Mouse (Mus musculus): ENCODE results near the gene Zfp629. TPM values are rescaled to one million over a fixed set of nuclear protein-coding genes. Genes with fewer than 3 reads are reported as not detected.

Zfp629 gene
- polyA plus RNA-seq, 1 experiment from 2014 or later = 15.0 TPM

DNA sequence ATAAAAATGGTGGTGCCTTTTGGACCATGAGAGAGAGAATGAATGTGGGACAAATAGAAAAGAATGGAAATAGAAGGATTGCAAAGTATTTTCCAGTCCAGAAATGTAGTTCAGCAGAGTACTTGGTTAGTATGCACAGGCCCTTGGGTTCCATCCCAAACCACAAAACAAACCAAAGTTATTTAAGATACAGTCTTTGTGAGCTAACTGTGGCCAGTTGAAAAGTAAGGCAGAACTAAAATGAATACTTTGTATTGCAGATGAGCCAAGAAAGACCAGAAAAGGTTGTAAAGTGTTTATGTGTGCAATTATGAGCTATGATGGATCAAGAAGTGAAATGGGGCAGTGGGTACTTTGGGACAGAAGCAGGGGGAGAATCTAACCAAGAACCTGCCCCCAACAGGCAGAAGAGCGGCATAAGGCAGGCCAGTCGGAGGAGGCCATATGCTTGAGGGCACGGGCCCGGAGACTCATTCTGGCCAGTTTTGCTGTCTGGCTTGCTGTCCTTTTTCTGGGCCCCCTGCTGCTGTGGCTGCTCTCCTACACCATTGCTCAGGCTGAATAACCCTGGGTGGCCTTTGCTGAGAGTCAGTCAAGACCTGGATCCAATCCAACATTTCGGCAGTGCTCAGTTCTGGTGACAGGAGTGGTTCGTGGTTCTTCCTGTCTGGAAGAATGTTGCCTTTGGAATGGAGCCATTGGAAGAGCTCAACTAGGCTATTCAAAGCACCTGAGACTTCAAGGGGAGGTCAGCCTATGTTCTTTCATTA lies 51.0 kb downstream of the Zfp629 start:
- Histone ChIP-seq H3K9me3 (ENCODE audit: control insufficient read depth, low read length) (no peaks in the 10 kb centered on the region), H3K4me1 (ENCODE audit: control insufficient read depth, insufficient read depth, low read depth, low read length) (no peaks in the 10 kb centered on the region), H3K27ac (ENCODE audit: low read depth, low read length) (no peak overlapping the region), H3K36me3 (ENCODE audit: control insufficient read depth, insufficient read depth, low read length) (peaks cover 13% of the 10 kb centered on the region), H3K4me3 (ENCODE audit: low read length) (no peak overlapping the region), H3K9ac (ENCODE audit: low read depth, low read length) (no peak overlapping the region), H3K4me2 (ENCODE audit: low read length) (no peak overlapping the region), H3K27me3 (replicated peaks; ENCODE audit: control insufficient read depth, insufficient read depth, low read length) (no peaks in the 10 kb centered on the region)
- ATAC-seq = no peak
- 56% methylated on average over 6 of the region's 6 CpGs for WGBS

DNA sequence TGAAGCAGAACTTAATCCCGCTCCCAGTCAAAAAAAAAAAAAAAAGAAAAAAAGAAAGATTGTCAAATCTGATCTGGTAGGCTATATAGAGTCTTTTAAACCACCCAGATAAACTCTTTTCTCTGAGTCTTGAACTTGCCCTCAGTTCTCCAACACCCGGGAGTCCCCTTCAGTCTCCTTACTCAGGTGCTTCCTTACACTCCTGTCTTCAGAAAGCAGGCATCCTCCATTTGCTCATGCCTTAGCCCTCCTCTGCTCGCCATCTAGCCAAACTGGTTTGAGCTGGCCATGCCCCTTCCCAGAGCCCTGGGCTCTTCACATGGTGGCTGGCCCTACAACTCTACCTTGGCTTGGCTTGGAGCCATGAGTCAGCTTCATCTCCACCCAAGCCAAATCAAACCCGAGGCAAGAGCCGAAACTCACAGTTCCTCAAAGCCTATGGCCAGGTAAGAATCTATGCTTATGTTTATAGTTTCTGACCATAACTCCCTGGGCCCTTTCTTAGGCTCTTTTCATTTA lies 54.2 kb downstream of the Zfp629 start, which contains the start of gene Tmem265:
Tmem265 (plus strand) TSS at position 51 of the 519 bp plus-strand sequence.
- H3K4me2 ChIP-seq (ENCODE audit: low read length) = no peak within 1 kb of the TSS
- 92% methylated on average over 5 of the region's 5 CpGs for WGBS
- H3K36me3 ChIP-seq (ENCODE audit: control insufficient read depth, insufficient read depth, low read length) = peaks cover 43% of the 10 kb centered on the region
- H3K9me3 ChIP-seq (ENCODE audit: control insufficient read depth, low read length) = no peaks in the 10 kb centered on the region
- no peaks in the 10 kb centered on the region for H3K4me1 ChIP-seq (ENCODE audit: control insufficient read depth, insufficient read depth, low read depth, low read length)
- ATAC-seq = no peak
- no peak within 1 kb of the TSS for H3K9ac ChIP-seq (ENCODE audit: low read depth, low read length)
- H3K27me3 ChIP-seq (replicated peaks; ENCODE audit: control insufficient read depth, insufficient read depth, low read length) = no peaks in the 10 kb centered on the region
- H3K27ac ChIP-seq (ENCODE audit: low read depth, low read length) = no peak within 1 kb of the TSS
- H3K4me3 ChIP-seq (ENCODE audit: low read length) = no peak within 1 kb of the TSS

DNA sequence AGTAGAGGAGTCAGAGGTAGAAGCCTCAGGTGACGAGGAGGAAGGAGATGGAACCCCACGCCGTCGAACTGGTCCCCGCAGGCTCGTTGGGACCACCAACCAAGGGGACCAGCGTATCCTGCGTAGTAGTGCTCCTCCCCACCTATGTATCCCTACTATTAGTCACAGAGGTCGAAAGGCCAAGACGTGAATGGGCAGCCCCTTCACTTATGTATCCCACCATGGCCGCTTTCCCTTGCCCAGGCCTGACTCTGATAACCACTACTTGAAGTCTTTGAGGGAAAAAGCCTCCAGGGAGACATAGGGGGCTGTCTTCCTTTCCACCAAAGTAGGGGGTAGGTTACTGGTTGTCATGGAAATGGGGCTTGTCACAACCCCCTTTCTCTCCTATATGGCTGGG lies 55.0 kb downstream of the Zfp629 start:
- Histone ChIP-seq H3K4me1 (ENCODE audit: control insufficient read depth, insufficient read depth, low read depth, low read length) (no peaks in the 10 kb centered on the region), H3K4me2 (ENCODE audit: low read length) (no peak overlapping the region), H3K9ac (ENCODE audit: low read depth, low read length) (no peak overlapping the region), H3K27ac (ENCODE audit: low read depth, low read length) (no peak overlapping the region), H3K36me3 (ENCODE audit: control insufficient read depth, insufficient read depth, low read length) (peaks cover 47% of the 10 kb centered on the region), H3K4me3 (ENCODE audit: low read length) (no peak overlapping the region), H3K27me3 (replicated peaks; ENCODE audit: control insufficient read depth, insufficient read depth, low read length) (no peaks in the 10 kb centered on the region), H3K9me3 (ENCODE audit: control insufficient read depth, low read length) (no peaks in the 10 kb centered on the region)
- 92% methylated on average over 11 of the region's 11 CpGs for WGBS
- ATAC-seq = no peak

Other genes with a start within 250 kb of the Zfp629 start
- 8.7 and 9.3 TPM in 2 replicates for gene Zfp747, start 239.7 kb downstream of the Zfp629 start, polyA plus RNA-seq (2015; fragmentation: Nextera tagmentation; extraction: Ambion mirVana)
- 3.9 and 4.5 TPM in 2 replicates for gene 9130019O22Rik, start 228.6 kb downstream of the Zfp629 start, polyA plus RNA-seq (2015; fragmentation: Nextera tagmentation; extraction: Ambion mirVana)
- gene E430018J23Rik, start 222.2 kb downstream of the Zfp629 start, polyA plus RNA-seq (2015; fragmentation: Nextera tagmentation; extraction: Ambion mirVana) = 4.6 and 5.4 TPM in 2 replicates
- 4.0 and 4.1 TPM in 2 replicates for gene Zfp764, start 209.0 kb downstream of the Zfp629 start, polyA plus RNA-seq (2015; fragmentation: Nextera tagmentation; extraction: Ambion mirVana)
- gene Zfp688, start 193.7 kb downstream of the Zfp629 start, polyA plus RNA-seq (2015; fragmentation: Nextera tagmentation; extraction: Ambion mirVana) = 27.4 and 29.1 TPM in 2 replicates
- 13.2 and 15.9 TPM in 2 replicates for gene Zfp689, start 166.6 kb downstream of the Zfp629 start, polyA plus RNA-seq (2015; fragmentation: Nextera tagmentation; extraction: Ambion mirVana)
- 29.0 and 35.2 TPM in 2 replicates for gene Prr14, start 156.2 kb downstream of the Zfp629 start, polyA plus RNA-seq (2015; fragmentation: Nextera tagmentation; extraction: Ambion mirVana)
- gene Fbrs, start 136.6 kb downstream of the Zfp629 start, polyA plus RNA-seq (2015; fragmentation: Nextera tagmentation; extraction: Ambion mirVana) = 10.2 and 12.6 TPM in 2 replicates
- 37.9 and 38.7 TPM in 2 replicates for gene Srcap, start 103.8 kb downstream of the Zfp629 start, polyA plus RNA-seq (2015; fragmentation: Nextera tagmentation; extraction: Ambion mirVana)
- 13.2 and 13.7 TPM in 2 replicates for gene Gm42715, start 96.2 kb downstream of the Zfp629 start, polyA plus RNA-seq (2015; fragmentation: Nextera tagmentation; extraction: Ambion mirVana)
- gene Tmem265, start 54.4 kb downstream of the Zfp629 start, polyA plus RNA-seq (2015; fragmentation: Nextera tagmentation; extraction: Ambion mirVana) = 4.3 and 6.2 TPM in 2 replicates
- gene Phkg2, start 42.5 kb downstream of the Zfp629 start, polyA plus RNA-seq (2015; fragmentation: Nextera tagmentation; extraction: Ambion mirVana) = 60.5 and 60.9 TPM in 2 replicates
- gene Ccdc189, start 27.2 kb downstream of the Zfp629 start, polyA plus RNA-seq (2015; fragmentation: Nextera tagmentation; extraction: Ambion mirVana) = 11.6 and 13.3 TPM in 2 replicates
- 38.0 and 48.1 TPM in 2 replicates for gene Rnf40, start 27.0 kb downstream of the Zfp629 start, polyA plus RNA-seq (2015; fragmentation: Nextera tagmentation; extraction: Ambion mirVana)
- 39.5 and 41.9 TPM in 2 replicates for gene Bcl7c, start 93.1 kb upstream of the Zfp629 start, polyA plus RNA-seq (2015; fragmentation: Nextera tagmentation; extraction: Ambion mirVana)
- 3.4 and 4.9 TPM in 2 replicates for gene Ctf1, start 96.9 kb upstream of the Zfp629 start, polyA plus RNA-seq (2015; fragmentation: Nextera tagmentation; extraction: Ambion mirVana)
- 0.15 and 0.20 TPM in 2 replicates for gene Ctf2, start 116.4 kb upstream of the Zfp629 start, polyA plus RNA-seq (2015; fragmentation: Nextera tagmentation; extraction: Ambion mirVana)
- 6.8 TPM in 2 replicates for gene Fbxl19, start 128.7 kb upstream of the Zfp629 start, polyA plus RNA-seq (2015; fragmentation: Nextera tagmentation; extraction: Ambion mirVana)
- gene Orai3, start 154.0 kb upstream of the Zfp629 start, polyA plus RNA-seq (2015; fragmentation: Nextera tagmentation; extraction: Ambion mirVana) = 10.4 and 11.3 TPM in 2 replicates
- gene Setd1a, start 160.9 kb upstream of the Zfp629 start, polyA plus RNA-seq (2015; fragmentation: Nextera tagmentation; extraction: Ambion mirVana) = 12.8 and 14.6 TPM in 2 replicates
- gene Gm49388, start 169.8 kb upstream of the Zfp629 start, polyA plus RNA-seq (2015; fragmentation: Nextera tagmentation; extraction: Ambion mirVana) = not detected in 2 replicates
- gene Hsd3b7, start 184.8 kb upstream of the Zfp629 start, polyA plus RNA-seq (2015; fragmentation: Nextera tagmentation; extraction: Ambion mirVana) = 11.9 and 12.1 TPM in 2 replicates
- gene Stx4a, start 208.5 kb upstream of the Zfp629 start, polyA plus RNA-seq (2015; fragmentation: Nextera tagmentation; extraction: Ambion mirVana) = 21.6 and 22.0 TPM in 2 replicates
- gene Stx1b, start 208.8 kb upstream of the Zfp629 start, polyA plus RNA-seq (2015; fragmentation: Nextera tagmentation; extraction: Ambion mirVana) = 76.8 and 84.4 TPM in 2 replicates

All from hindbrain, embryonic 16.5 days (tissue).